Mouse (Mus musculus): ENCODE measurements at regions not wholly inside any gene's neighbourhood (a gene's known extent, or its start where the extent isn't known, plus 50 kb on each side); places are given as distances from the start of the nearest gene placed in this dataset.

DNA sequence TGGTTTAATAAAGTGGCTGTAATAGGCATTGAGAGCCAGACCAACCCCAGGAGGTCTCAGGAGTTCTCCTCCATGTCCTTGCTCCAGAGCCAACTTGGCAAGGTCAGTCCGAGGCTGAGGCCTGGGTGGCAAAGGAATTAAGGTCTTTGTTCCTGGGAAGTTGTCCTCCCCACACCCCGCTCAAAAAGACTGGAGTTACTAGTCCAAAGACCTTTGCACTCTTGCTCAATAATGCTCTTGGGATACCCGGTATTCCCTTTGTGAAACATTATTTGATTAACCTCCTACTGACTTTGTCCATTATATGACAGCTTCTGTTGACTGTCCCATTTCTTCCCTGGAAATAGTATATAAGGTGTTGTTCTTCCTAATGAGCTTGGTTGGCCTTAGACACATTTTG is 108.5 kb upstream of the Otud7a start:
- no peak for TF ChIP-seq POLR2A (IDR thresholded peaks at IDR 0.05; ENCODE audit: borderline replicate concordance, extremely low read depth, low read depth, low read length)
- TF ChIP-seq CTCF (IDR thresholded peaks at IDR 0.05; ENCODE audit: insufficient read depth, low read length): no peak
